Mouse (Mus musculus): ENCODE results near the gene Gm3045.

GRCm38 (mm10) chr13:56438211-56439075 is 12.0 kb downstream of the Gm3045 start, which contains the start of gene Slc25a48:
- TF ChIP-seq CTCF (IDR thresholded peaks at IDR 0.05; ENCODE audit: control insufficient read depth, insufficient read depth, insufficient replicate concordance, low read depth, low read length) (no peak), POLR2A (IDR thresholded peaks at IDR 0.05; ENCODE audit: control insufficient read depth, low read depth, low read length) (no peak)
